Mouse (Mus musculus) limb, embryonic 14.5 days (tissue): Measurements from ENCODE around the gene Dqx1. TPM values are rescaled to one million over a fixed set of nuclear protein-coding genes. Genes with fewer than 3 reads are reported as not detected.
A peak's percentile ranks its signal among the peaks of the same experiment; 100 is the strongest.

Experiments used
- ATAC-seq: fragments of 200-750 bp; cut with Nextera tagmentation; 2 replicates; pipeline ENCODE4 v1.8.0; 2017; ENCODE audit warnings: low read depth, moderate number of reproducible peaks, moderate TSS enrichment; ENCODE audit not compliant: low FRiP score
- DNase-seq: peaks from one replicate; pipeline ENCODE4 v3.0.0-alpha.2; 2015; ENCODE audit warnings: low spot score
- H3K27ac ChIP-seq: fragments of 300-500 bp; sonication (generic); replicated peaks from 2 replicates; pipeline ENCODE4 v1.5.1; 2014; ENCODE audit warnings: low read depth, mild to moderate bottlenecking, low read length, moderate library complexity, mixed read lengths
- H3K27me3 ChIP-seq: fragments of 300-500 bp; sonication (generic); 2 replicates; pipeline ENCODE4 v1.6.1; 2014; ENCODE audit warnings: low read length, mixed read lengths; ENCODE audit not compliant: control insufficient read depth, insufficient read depth
- H3K36me3 ChIP-seq: fragments of 300-500 bp; sonication (generic); 2 replicates; pipeline ENCODE4 v1.6.1; 2014; ENCODE audit warnings: mild to moderate bottlenecking, low read length, moderate library complexity, mixed read lengths; ENCODE audit not compliant: control insufficient read depth, insufficient read depth
- H3K4me1 ChIP-seq: fragments of 300-500 bp; sonication (generic); 2 replicates; pipeline ENCODE4 v1.6.1; 2014; ENCODE audit warnings: antibody characterized with exemption, low read length, mixed read lengths; ENCODE audit not compliant: control insufficient read depth, insufficient read depth
- H3K4me2 ChIP-seq: fragments of 300-500 bp; sonication (generic); replicated peaks from 2 replicates; pipeline ENCODE4 v1.6.1; 2014; ENCODE audit warnings: low read depth, mild to moderate bottlenecking, low read length, moderate library complexity; ENCODE audit not compliant: severe bottlenecking
- H3K4me3 ChIP-seq: fragments of 300-500 bp; sonication (generic); replicated peaks from 2 replicates; pipeline ENCODE4 v1.5.1; 2014; ENCODE audit warnings: low read length
- H3K9ac ChIP-seq: fragments of 300-500 bp; sonication (generic); 2 replicates; pipeline ENCODE4 v1.6.1; 2014; ENCODE audit warnings: mild to moderate bottlenecking, low read depth, low read length, moderate library complexity; ENCODE audit not compliant: severe bottlenecking
- H3K9me3 ChIP-seq: fragments of 300-500 bp; sonication (generic); 2 replicates; pipeline ENCODE4 v1.6.1; 2016; ENCODE audit warnings: low read length; ENCODE audit not compliant: control insufficient read depth
- POLR2A ChIP-seq: fragments of 200-500 bp; IDR thresholded peaks from 2 replicates; pipeline ENCODE4 v1.8.0; 2012; ENCODE audit warnings: inconsistent platforms, mild to moderate bottlenecking, moderate library complexity, borderline replicate concordance; ENCODE audit not compliant: insufficient read depth, insufficient read length; ENCODE audit errors: extremely low read depth
- WGBS: fragments of 180-500 bp; shearing (Covaris S2); extraction: QIAGEN DNeasy Blood & Tissue Kit; methylation state at CpG from one replicate; pipeline ENCODE4 v1.1.7; 2014; 5-methylcytosine and 5-hydroxymethylcytosine counted together
- polyA plus RNA-seq, 2 experiments: library from polyadenylated mRNA; depleted of rRNA in 1 of 2; stranded (reverse) in 1 of 2; unstranded in 1 of 2; fragments of >200 nt; fragmentation: Nextera tagmentation in 1 of 2; extraction: Ambion mirVana in 1 of 2; gene quantifications; 2 replicates each; pipeline versions ENCODE4 v1.2.1 to v1.2.3; 2012 to 2014

Dqx1 gene
- polyA plus RNA-seq, 2 experiments: 0.37 to 1.9 TPM

DNA sequence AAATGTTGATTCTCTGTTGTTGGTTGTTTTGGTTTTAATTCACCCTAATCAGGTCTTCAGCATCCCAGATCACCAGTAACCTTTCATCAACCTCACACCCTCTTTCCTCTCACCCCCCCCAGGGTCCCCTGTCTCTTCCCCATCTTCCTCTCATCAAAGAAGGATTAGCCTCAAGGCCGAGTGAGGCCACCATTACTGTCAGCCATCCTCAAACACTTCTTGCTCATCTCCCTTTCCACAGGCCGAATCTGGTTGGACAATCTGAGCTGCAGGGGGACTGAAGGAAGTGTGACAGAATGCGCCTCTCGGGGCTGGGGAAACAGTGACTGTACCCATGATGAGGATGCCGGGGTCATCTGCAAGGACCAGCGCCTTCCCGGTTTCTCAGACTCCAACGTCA, 20.5 kb upstream of the Dqx1 start:
- Histone ChIP-seq H3K9me3 (no peaks in the 10 kb centered on the region), H3K36me3 (peaks cover 4% of the 10 kb centered on the region; the same call in 1 of the 2 replicates), H3K4me1 (peaks cover 24% of the 10 kb centered on the region), H3K4me2 (no peak overlapping the region), H3K27ac (no peak overlapping the region), H3K27me3 (no peaks in the 10 kb centered on the region), H3K9ac (no peak overlapping the region), H3K4me3 (no peak overlapping the region)
- 76% methylated on average over 8 of the region's 8 CpGs for WGBS
- ATAC-seq: no peak
- DNase-seq: no peak
- TF ChIP-seq POLR2A: no peak

DNA sequence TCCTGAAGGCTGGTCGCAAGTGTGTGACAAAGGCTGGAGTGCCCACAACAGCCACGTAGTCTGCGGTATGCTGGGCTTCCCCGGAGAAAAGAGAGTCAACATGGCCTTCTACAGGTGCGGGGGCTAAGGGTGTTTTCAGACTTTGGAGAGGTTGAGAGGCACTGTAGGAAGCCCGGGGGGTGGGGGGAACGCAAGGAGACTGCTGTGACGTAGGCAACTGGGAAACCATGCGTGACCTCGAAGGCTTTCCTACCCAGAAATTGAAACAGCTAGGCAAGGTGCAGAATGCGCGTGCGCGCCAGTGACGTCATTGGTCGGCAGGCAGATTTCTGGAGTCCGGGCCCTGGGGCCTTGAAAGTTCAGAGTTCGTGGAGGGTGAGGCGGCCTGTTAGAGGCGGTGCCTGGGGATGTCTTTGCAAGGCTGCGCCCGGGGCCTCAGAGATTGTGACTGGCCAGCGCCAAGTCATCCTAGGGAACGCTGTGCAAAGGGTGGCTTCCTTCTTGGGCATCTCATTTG, 19.1 kb upstream of the Dqx1 start:
- 10% methylated on average over 24 of the region's 24 CpGs for WGBS
- 0 out of 2 replicates have a peak overlapping the region, but pooled peaks have one; percentile 6 for H3K4me3 ChIP-seq
- H3K27ac ChIP-seq: no peak overlapping the region
- no peak for TF ChIP-seq POLR2A
- H3K9me3 ChIP-seq: no peaks in the 10 kb centered on the region
- ATAC-seq: peak; percentile 50
- 0 out of 2 replicates have a peak overlapping the region, but pooled peaks have one; percentile 25 for H3K9ac ChIP-seq
- no peaks in the 10 kb centered on the region for H3K27me3 ChIP-seq
- DNase-seq: peak; percentile 54
- H3K4me2 ChIP-seq: peak overlapping the region; percentile 35
- peaks cover 19% of the 10 kb centered on the region for H3K4me1 ChIP-seq
- H3K36me3 ChIP-seq: peaks cover 4% of the 10 kb centered on the region; the same call in 1 of the 2 replicates

DNA sequence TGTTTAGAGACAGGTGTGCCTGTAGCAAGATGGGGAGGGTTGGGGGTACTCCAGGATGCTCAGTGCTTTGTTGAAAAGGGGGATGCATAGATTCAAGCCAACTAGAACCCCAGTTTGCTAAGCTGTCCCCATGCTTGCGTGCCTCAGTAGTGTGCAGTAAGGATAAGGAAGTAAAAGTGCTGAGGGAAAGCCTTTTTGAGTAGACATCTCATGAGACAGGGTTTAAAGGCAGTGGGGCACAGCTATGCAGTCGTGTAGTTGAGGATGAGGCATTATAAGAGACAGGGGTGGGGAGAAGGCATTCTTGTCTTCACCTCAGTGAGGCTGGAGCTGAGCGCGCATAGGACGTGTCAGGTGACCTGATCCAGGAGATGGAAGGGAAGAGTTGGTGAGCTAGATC, 17.0 kb upstream of the Dqx1 start:
- no peaks in the 10 kb centered on the region for H3K9me3 ChIP-seq
- H3K9ac ChIP-seq: no peak overlapping the region
- DNase-seq (no peak), ATAC-seq (no peak)
- H3K4me1 ChIP-seq: peaks cover 8% of the 10 kb centered on the region
- WGBS: 76% methylated on average over 5 of the region's 5 CpGs
- TF ChIP-seq POLR2A: no peak
- H3K36me3 ChIP-seq: peaks cover 4% of the 10 kb centered on the region; the same call in 1 of the 2 replicates
- no peak overlapping the region for H3K4me2 ChIP-seq
- H3K4me3 ChIP-seq: no peak overlapping the region
- H3K27me3 ChIP-seq: no peaks in the 10 kb centered on the region
- H3K27ac ChIP-seq: no peak overlapping the region

DNA sequence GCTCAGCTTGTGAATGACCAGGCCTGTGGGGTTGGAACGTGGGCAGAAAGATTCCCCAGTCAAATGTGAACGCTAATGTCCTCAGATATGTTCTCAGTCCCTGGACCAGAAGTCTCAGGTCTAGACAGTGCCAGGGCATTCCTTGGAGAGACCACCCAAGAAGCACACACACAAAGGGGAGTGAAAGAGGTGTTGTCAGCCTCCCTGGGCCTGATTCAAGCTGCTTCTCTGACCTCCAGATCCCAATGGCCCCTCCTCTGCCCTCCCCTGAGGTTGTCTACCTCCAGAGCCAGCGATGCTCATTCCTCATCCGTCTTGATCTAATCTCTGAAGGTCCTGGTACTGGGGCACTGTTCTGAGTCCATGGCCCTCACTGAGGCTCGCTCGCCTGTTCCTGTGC, 14.1 kb upstream of the Dqx1 start:
- Histone ChIP-seq H3K9me3 (no peaks in the 10 kb centered on the region), H3K36me3 (0 out of 2 replicates have a peak, but pooled peaks cover 4% of the 10 kb centered on the region), H3K4me1 (peaks cover 2% of the 10 kb centered on the region; the same call in 1 of the 2 replicates), H3K4me3 (no peak overlapping the region), H3K9ac (no peak overlapping the region), H3K4me2 (no peak overlapping the region), H3K27me3 (no peaks in the 10 kb centered on the region), H3K27ac (no peak overlapping the region)
- WGBS: 65% methylated on average over 6 of the region's 6 CpGs
- DNase-seq (no peak), ATAC-seq (no peak)
- no peak for TF ChIP-seq POLR2A

DNA sequence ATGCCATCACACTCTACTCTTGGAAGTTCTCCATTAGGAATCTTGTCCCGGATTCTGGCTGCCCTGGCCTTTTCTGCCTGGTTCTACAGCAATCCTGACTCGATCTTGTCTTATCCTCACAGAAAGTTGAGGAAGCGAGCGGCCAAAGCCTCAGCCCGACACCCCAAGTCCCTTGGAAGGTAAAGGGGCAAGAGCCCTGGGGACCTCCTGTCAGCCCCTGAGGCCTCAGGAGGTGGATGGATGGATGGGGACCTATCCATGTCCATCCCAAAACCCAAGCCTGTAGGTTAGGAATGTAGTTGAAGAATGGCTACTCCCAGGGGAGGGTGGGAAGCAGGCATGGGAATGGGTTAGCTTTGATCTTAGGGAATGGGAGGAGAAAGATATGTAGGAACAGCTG, 13.7 kb upstream of the Dqx1 start:
- 86% methylated on average over 5 of the region's 5 CpGs for WGBS
- no peak overlapping the region for H3K4me3 ChIP-seq
- no peak overlapping the region for H3K9ac ChIP-seq
- H3K27me3 ChIP-seq: no peaks in the 10 kb centered on the region
- TF ChIP-seq POLR2A: no peak
- no peaks in the 10 kb centered on the region for H3K4me1 ChIP-seq
- H3K36me3 ChIP-seq: 0 out of 2 replicates have a peak, but pooled peaks cover 4% of the 10 kb centered on the region
- H3K4me2 ChIP-seq: no peak overlapping the region
- H3K9me3 ChIP-seq: no peaks in the 10 kb centered on the region
- DNase-seq: no peak
- no peak overlapping the region for H3K27ac ChIP-seq
- no peak for ATAC-seq
